Mouse (Mus musculus): ENCODE measurements around the gene Grid1.

- TF ChIP-seq POLR2A (IDR thresholded peaks at IDR 0.05; ENCODE audit: insufficient read length, low read depth) (no peak), TCF12 (IDR thresholded peaks at IDR 0.05; ENCODE audit: insufficient read depth, poor library complexity, severe bottlenecking) (no peak), E2F4 (IDR thresholded peaks at IDR 0.05; ENCODE audit: insufficient read depth) (no peak), MYOG (IDR thresholded peaks at IDR 0.05; ENCODE audit: control insufficient read depth in 1 of 3, insufficient read depth in 1 of 3, insufficient read length in 2 of 3, low read depth in 2 of 3) (no peak), POLR2AphosphoS2 (IDR thresholded peaks at IDR 0.05; ENCODE audit: insufficient read length, low read depth) (no peak), MYOD1 (IDR thresholded peaks at IDR 0.05; ENCODE audit: control insufficient read depth in 1 of 3, insufficient read length in 2 of 3, low read depth in 2 of 3) (no peak), TCF3 (IDR thresholded peaks at IDR 0.05; ENCODE audit: insufficient read length, low read depth) (no peak)
These were observed 76.5 kb downstream of the Grid1 start for GRCm38 (mm10) chr14:34896253-34896982.

Data from myocyte (in vitro differentiated cells).